Mouse (Mus musculus) c-Kit-positive CD71-positive TER-119-negative erythroid progenitor cells, embryonic 14.5 days (primary cell): ENCODE data around the gene Vmn1r54.
"Not testable (repeated sequence)": the region's sequence is repeated elsewhere in the genome, so short reads cannot be mapped to it uniquely, and the experiment has no call there.

Experiments used
- DNase-seq: peaks from one replicate; pipeline ENCODE4 v3.0.0-alpha.2; 2013; ENCODE audit warnings: low read depth

The Vmn1r54 gene

DNA sequence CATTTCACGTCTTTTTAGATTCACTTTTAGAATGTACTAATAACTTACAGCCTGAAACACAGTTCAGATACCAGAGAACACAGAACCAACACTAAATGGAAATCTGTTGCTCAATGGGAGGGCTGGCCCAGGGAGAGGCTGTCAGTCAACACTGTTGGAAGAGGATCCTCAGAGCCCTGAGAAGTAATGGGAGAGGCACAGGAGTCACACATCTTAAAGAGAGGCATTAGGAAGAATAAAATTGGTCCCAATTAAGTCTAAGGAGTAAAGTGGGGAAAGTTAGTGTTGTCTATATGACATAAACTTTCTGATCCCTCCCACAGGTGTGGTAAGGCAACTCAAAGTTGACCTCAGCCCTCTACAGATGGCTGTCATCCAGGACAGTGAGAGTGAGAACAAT, at the start of gene Vmn1r54:
Vmn1r54 (plus strand) TSS at position 301 of the 400 bp plus-strand sequence.
- DNase-seq: no peak

DNA sequence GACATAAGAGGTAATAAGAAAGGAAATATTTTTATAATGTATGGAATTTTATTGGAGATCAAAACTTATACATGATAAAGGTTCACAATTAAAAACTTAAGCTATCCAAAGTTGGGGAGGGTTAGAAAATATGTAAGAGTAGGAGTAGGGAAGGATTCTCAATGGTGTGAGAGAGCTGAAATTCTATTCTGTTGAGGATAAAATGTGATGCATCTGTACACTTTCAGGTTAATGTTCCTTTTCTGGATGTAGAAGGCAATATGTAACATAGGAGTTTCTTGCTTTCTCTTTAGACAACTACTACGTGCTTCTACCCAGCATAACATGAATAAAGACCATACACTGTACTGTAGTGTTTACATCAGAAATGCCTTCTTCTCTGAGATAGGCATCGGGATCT, 43.6 kb upstream of the Vmn1r54 start, which contains the start of gene V1ra8:
V1ra8 (plus strand) TSS at position 301 of the 400 bp plus-strand sequence.
- DNase-seq: not testable (repeated sequence)

DNA sequence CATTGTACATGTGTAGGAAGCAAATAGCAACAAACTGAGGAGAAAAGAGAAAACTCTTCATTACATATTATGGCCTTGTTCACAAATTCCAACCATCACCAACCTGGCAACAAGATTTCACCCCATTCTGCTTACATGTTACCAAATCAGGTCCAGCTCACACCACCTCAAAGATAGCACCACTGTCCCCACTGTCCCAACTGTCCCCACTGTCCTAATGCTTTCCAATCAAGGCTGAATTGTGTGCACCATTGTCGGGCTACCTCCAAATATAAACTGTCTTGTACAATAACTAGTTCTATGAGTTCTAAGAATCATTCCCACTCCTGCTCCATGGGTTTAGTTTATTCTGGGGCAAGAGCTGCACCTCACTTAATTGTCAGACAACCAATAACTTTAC, 21.8 kb upstream of the Vmn1r54 start, which contains the start of gene Vmn1r53:
Vmn1r53 (minus strand) TSS at position 101 of the 400 bp plus-strand sequence.
- no peak for DNase-seq

DNA sequence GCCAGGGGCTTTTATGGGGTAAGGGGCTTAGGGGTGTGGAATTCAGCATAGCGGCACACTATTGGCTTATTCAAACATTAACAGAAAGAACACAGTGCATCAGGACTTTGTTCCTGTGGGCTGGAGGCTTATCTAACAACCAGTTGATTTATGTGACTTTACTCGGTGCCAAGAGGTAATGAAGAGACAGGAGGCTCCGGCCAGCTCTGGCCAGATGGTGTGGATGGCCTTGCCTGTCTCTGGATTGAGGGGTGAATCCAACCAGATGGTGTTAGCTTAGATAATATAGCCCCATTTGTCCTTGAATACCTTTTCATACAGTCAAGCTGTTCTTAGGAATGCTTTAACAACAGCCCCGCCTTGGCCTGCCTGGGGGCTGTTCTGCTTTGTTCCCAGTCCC, 14.0 kb upstream of the Vmn1r54 start:
- not testable (repeated sequence) for DNase-seq

DNA sequence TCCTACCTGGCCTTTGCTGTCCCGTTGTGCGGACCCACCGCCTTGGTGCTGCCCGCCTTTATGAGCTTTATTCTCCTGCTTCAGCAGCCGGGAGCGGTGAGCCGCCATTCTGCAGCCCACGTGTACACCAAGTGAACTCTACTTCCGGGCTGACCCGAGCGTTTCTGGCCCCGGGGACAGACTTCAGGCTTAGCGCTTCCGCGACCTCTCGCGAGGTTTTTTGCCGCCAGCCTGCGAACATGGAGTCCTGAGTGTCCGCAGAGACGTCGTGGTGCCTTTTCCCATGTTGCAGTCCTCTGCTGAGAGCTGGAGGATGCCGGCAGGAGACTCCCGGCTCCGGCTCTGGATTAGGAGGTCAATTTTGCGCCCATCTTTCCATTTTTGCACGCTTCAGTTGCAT, 13.4 kb upstream of the Vmn1r54 start:
- DNase-seq: no peak

DNA sequence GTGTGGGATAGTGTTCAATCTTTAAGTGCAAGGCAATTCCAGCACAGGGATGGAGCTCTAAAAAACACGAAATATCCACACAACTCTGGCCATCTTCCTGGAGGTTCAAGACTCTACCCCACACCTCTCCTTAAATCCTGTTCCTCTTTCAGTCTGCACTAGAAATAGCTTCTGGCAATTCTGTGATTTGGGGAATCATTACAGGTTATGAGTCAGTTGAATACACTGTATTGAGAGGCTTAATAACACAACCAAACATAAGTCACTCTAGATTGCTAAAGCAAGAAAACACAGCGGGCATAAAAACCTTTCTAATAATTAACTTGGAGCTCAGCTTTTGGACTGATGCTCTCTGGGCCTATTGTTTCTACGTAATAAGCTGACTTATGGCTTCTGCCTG, 2.1 kb upstream of the Vmn1r54 start:
- no peak for DNase-seq

DNA sequence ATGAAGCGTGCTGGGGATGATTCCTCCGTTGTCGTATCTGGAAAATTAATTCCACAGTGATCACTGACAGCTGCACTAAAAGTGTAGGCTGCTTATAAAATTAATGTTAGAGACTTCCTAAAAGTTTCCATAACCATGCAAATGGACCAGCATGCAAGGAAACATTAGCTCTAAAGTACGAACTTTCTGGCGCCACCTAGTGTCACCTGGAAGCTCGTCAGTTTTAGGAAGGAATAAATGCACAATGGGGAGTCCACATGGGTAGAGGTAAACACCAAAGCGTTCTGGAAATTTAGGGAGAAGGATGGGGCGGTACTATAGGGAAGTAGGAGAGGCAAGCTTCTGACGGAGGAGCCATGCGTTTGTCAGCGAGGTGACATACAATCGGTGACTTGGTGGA, 42.2 kb downstream of the Vmn1r54 start:
- no peak for DNase-seq

DNA sequence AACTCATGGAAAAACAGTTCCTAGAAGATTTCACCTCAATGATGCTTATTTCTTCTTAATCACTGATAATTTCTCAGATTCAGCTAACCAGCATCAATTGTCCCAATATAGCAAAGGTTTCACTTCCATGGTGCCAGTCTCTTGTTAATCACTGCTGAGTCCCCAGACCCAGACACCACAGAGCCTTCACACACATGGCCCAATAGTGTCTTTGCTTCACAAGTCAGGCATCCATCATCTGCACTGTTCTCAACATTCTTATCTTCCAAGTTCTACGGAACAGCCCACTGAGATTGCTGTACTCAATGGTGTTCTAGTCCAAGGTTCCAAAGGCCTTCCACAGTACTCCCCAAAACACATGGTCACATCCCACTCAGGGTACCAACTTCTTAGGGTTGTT, 54.8 kb downstream of the Vmn1r54 start, which contains the start of gene BC048671:
BC048671 (plus strand) TSS at position 301 of the 400 bp plus-strand sequence.
- no peak for DNase-seq

DNA sequence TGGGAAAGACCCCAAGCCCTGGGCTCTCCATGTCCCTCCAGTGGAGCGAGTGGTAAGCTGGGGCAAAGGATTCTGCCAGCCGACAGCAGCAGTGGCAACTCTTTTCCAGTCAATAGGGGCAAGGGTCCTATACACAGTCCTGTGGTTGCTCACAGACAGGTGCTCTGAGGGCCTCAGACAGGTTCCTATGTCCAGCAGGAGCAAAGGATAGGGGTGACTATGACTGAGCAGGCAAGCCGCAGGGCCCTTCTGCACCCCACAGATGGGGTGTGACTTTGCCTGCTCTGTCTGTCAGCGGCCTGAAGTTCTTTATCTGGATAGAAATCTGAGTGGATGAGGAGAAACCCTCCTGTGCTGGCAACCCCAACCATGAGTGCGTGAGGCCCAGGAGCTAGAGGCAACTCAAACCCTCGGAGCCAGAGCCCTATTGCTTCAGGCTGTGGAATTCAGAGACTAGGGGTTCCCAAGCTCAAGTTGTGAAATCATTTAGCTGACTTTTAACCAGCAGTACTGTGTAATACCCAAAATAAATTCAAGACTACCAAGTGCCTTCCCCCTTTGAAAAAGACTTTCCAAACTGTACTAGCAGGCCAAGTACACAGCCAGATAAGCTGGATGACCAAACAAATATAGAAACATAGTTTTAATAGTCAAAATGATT, 60.3 kb downstream of the Vmn1r54 start:
- DNase-seq: no peak

DNA sequence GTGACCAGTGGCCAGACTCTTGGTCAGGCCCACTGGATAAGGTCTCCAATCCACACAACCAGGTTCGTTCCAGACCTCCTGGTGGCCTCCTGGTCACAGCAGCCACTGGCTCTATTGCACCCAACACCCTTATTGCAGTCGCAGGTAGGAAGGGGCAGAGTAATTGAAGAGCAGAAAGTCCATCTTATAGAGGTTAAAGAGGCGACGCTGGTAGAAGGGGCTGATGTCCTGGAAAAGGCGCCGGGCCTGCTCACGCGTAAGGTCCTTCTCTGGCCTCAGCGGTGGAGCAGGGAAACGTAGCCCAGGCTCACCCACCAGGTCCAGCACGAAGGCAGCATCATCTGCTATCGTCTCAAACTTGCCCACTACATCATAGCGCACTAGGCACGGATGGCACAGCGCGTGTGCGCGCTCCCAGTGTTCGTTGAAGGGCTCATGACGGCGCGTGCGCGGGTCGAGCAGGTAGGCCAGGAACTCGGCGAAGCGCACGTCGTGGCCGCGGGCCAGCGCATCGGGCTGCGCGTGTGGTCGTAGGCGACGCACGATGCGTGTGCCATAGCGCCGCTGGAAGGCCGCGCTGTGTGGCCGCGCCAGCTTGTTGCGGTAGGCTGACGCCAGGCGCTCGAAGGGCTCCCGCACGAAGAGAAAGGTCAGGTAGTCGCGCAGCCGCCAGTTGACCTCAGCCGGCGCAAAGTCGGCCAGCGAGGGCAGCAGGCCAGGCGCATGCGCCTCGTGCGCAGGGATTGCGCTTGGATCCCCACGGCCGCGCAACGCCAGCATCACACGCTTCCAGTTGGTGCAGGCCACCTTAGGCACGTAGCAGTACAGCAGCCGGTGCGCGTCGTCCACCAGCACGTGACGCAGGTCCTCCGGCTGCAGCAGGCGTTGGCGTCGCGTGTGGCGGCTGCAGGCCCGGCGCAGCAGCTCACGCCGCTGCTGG, 63.0 kb downstream of the Vmn1r54 start:
- no peak for DNase-seq

DNA sequence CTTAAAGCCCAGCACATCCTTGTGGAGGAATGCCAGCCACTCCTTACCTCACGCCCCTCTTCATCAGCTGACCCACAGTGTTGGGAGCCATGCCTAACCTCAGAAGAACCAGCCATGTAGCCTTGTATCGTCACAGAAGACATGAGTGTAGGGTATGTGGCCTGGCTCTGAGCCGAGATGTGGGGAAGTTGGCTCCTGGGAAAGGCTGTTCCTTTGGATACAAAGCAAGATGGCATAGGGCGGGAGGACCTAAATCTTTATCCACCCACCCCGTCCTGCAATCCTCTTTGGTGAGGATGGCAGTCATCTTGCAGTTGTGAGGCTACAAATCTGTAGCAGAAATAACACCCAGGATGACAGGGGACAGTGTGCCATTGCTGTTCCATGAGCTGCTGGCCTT, 69.9 kb downstream of the Vmn1r54 start:
- no peak for DNase-seq

DNA sequence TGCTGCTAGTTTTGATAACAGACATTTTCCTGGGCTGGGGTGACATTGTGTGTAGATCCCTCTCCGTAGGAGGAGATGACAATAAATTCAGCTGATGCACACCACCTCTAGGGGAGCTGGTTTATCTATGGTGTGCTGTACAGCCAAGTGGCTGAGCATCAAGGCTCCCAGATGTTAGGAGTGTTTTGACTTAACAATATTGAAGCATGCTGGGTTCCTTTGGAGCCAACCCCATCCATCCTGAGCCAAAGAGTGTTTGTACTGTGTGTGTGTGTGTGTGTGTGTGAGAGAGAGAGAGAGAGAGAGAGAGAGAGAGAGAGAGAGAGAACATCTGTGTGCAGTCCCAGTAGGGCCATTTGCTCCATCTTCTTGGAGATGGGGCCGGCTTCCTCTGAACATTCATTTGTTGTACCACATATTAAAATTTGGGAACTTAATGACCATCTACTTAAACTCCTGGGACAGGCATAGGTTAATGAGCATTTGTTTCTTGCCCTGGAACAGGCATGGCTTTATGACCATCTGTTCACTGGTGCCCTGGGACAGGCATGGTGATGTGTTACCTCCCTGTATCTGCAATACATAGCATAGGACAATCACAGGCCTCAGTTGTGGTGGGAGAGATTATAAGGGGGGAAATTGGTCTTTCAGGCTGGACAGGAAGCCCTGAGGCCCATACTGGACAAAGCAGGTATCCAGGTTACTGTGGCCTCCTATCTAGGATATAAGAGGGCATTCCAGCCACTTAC, 71.6 kb downstream of the Vmn1r54 start:
- DNase-seq: no peak

DNA sequence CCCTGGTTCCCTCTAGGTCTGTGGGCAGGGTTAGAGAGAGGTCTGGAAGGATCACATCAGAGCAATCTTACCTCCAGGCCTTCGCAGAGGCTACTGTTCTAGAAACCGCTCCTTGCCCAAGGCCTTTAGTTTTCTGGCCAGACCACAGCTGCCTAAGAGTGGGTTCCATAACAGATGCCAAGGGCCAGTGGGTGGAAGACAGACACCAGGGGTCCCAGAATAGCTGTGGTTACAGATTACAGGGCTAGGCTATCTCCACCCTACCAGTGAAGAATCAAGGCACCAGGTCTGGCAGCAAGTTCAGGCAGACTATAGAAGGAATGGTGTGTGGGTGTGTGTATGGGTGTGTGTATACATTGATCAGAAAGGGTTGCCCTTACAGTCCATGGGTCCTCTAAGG, 72.9 kb downstream of the Vmn1r54 start:
- no peak for DNase-seq

DNA sequence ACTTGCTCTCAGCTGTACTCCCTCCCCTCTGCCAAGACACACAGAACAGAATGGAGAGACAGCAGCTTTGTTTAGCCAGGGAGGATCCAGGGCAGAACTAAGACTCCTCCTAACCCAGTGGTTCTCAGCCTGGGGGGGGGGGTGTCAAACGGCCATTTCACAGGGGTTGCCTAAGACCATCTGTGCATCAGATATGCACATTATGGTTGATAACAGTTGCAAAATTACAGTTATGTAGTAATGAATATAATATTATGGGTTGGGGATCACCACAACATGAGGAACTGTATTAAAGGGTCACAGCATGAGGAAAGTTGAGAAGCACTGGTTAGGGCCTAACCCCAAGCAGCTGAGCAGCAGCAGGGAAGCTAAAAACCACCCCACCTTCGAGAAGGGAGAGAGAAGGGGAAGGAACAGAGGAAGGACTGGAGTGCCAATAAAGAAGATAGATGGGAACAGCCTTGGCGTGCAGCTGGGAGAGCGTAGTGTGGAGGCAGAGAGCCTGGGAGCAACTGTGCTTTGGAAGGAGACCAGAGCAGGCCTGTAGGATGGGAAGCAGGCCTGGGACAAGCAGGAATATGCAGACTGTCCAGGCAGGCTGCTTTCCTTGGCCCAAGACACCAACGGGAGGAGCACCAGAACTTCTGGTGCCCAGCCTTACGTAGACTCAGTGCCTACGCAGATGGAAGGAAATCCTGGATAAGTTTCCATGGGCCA, 73.5 kb downstream of the Vmn1r54 start:
- no peak for DNase-seq

DNA sequence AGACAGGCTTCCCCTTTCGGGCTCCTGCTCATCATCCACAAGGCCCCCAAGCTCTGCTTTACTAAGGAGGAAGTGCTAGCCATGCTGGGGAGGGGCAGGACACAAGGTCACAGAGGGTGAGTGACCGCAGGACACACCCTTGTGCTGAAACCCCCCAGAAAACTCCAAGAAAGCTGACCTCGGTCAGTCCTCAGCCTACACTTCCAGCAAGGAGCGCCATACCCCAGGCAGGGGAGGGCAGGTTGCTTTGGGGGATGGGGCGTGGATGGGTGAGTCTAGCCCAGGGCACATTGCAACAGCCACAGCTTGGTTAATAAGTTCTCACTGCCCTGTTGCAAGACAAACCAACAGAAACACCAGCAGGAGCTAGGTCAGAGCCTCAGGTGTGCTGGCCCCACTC, 74.3 kb downstream of the Vmn1r54 start:
- DNase-seq: no peak
